Comparison of ENCODE assay signal across 9 mouse cellular contexts in genomic region chr7:27308821-27309549, GRCm38 (mm10). TPM values are rescaled to one million over a fixed set of nuclear protein-coding genes. Genes with fewer than 3 reads are reported as not detected.
A peak's percentile ranks its signal among the peaks of the same experiment; 100 is the strongest.
DNase-seq lines count a peak whose midpoint lies in the region; ATAC-seq lines count a peak whose summit lies in the region.
"Had no signal": no experiment of that assay in that cellular context is flagged by ENCODE, and none has a peak within 500 bp of the region (broad histone marks: within the 10 kb centered on the region; RNA-seq: fewer than 3 reads in every experiment).

No protein-coding gene starts in this region.

- 10% methylated on average over 28 of the region's 28 CpGs for WGBS in hindbrain, embryonic 10.5 days
- 10% methylated on average over 27 of the region's 28 CpGs for WGBS in liver, embryonic 11.5 days

- no peak overlapping the region for H3K27ac ChIP-seq in hindbrain, embryonic 10.5 days
- H3K27ac ChIP-seq in liver, embryonic 11.5 days (ENCODE audit: low read depth, low read length), result no peak overlapping the region
- H3K27ac ChIP-seq: liver, embryonic 14.5 days had no signal

- ATAC-seq in liver, embryonic 11.5 days (replicated peaks; ENCODE audit: low FRiP score), result peak; percentile 39; the same call in 1 of the 2 replicates
- no peak for ATAC-seq in erythroblast, adult 5-6 weeks (replicated peaks; ENCODE audit: low FRiP score, poor library complexity, severe bottlenecking)

- peaks cover 6% of the 10 kb centered on the region; the same call in 1 of the 2 replicates for H3K36me3 ChIP-seq in hindbrain, embryonic 10.5 days
- no peaks in the 10 kb centered on the region; the same call in 1 of the 2 replicates for H3K36me3 ChIP-seq in liver, embryonic 11.5 days (ENCODE audit: control insufficient read depth, insufficient read depth, low read length)

- no peak overlapping the region for H3K9ac ChIP-seq in liver, embryonic 11.5 days (ENCODE audit: low read depth, low read length)
- H3K9ac ChIP-seq: liver, embryonic 14.5 days had no signal

- peak overlapping the region; percentile 59 for H3K4me2 ChIP-seq in liver, embryonic 11.5 days

- H3K27me3 ChIP-seq in hindbrain, embryonic 10.5 days (ENCODE audit: insufficient read depth, poor library complexity, severe bottlenecking), result peaks cover 42% of the 10 kb centered on the region
- H3K27me3 ChIP-seq in liver, embryonic 11.5 days (replicated peaks; ENCODE audit: control insufficient read depth, insufficient read depth, low read length), result peaks cover 36% of the 10 kb centered on the region

- H3K9me3 ChIP-seq in hindbrain, embryonic 10.5 days, result peaks cover 10% of the 10 kb centered on the region
- peaks cover 6% of the 10 kb centered on the region for H3K9me3 ChIP-seq in liver, embryonic 11.5 days (ENCODE audit: control insufficient read depth, low read length)

- intact Hi-C loops in left cerebral cortex, postnatal 36 days (cut with DNase I), result no loop called here

- DNase-seq in testis, postnatal 10 days (ENCODE audit: low spot score), result peak; percentile 50
- no peak for DNase-seq in testis, postnatal 14 days (ENCODE audit: low spot score)
- DNase-seq in hindbrain, embryonic 10.5 days (ENCODE audit: low spot score), result no peak
- DNase-seq in liver, embryonic 11.5 days (ENCODE audit: low spot score), result no peak
- peak; percentile 57 for DNase-seq in yolk sac, embryonic 10.5 days (ENCODE audit: low spot score)
- DNase-seq in left cerebral cortex, postnatal 36 days (ENCODE audit: low spot score in 2 of 2), result no peak
- DNase-seq in cerebellum, adult 11-12 months, result no peak

- peaks cover 25% of the 10 kb centered on the region for H3K4me1 ChIP-seq in hindbrain, embryonic 10.5 days (replicated peaks)
- H3K4me1 ChIP-seq in liver, embryonic 11.5 days (replicated peaks; ENCODE audit: control insufficient read depth, insufficient read depth, low read length), result no peaks in the 10 kb centered on the region

- H3K4me3 ChIP-seq in hindbrain, embryonic 10.5 days, result peak overlapping the region; percentile 45
- peak overlapping the region; percentile 31 for H3K4me3 ChIP-seq in liver, embryonic 11.5 days (ENCODE audit: low read depth, low read length)

RNA-seq across cellular contexts. Expression of gene Ltbp4, which starts 28.5 kb away (rescaled TPM):
- 5.8 and 7.5 TPM in 2 replicates for polyA plus RNA-seq in hindbrain, embryonic 10.5 days (2016; fragmentation: Nextera tagmentation; extraction: Ambion mirVana)
- 7.1 and 10.2 TPM in 2 replicates for polyA plus RNA-seq in liver, embryonic 11.5 days (2014; fragmentation: Nextera tagmentation; extraction: Ambion mirVana)
- not detected in 2 replicates for total RNA-seq in erythroblast, adult 5-6 weeks (2015; ENCODE audit: low replicate concordance)
- 1.2 TPM in 1 of 2 replicates, not detected in the other for total RNA-seq in erythroblast, adult 5-6 weeks (2017; ENCODE audit: low replicate concordance)
- total RNA-seq in left cerebral cortex, postnatal 36 days (2021), result 10 to 100 TPM; 36.3 to 50.7 TPM

RNA-seq across cellular contexts. Expression of gene Shkbp1, which starts 46.8 kb away (rescaled TPM):
- 76.3 and 87.4 TPM in 2 replicates for polyA plus RNA-seq in hindbrain, embryonic 10.5 days (2016; fragmentation: Nextera tagmentation; extraction: Ambion mirVana)
- polyA plus RNA-seq in liver, embryonic 11.5 days (2014; fragmentation: Nextera tagmentation; extraction: Ambion mirVana), result 46.8 and 49.6 TPM in 2 replicates
- 9.0 and 13.3 TPM in 2 replicates for total RNA-seq in erythroblast, adult 5-6 weeks (2015; ENCODE audit: low replicate concordance)
- 3.4 and 10.0 TPM in 2 replicates for total RNA-seq in erythroblast, adult 5-6 weeks (2017; ENCODE audit: low replicate concordance)
- total RNA-seq in left cerebral cortex, postnatal 36 days (2021), result 10 to 100 TPM; 12.4 to 35.7 TPM

RNA-seq across cellular contexts. Expression of gene Gm20479, which starts 48.2 kb away (rescaled TPM):
- 0.50 TPM in 1 of 2 replicates, not detected in the other for polyA plus RNA-seq in hindbrain, embryonic 10.5 days (2016; fragmentation: Nextera tagmentation; extraction: Ambion mirVana)
- 0.43 and 1.2 TPM in 2 replicates for polyA plus RNA-seq in liver, embryonic 11.5 days (2014; fragmentation: Nextera tagmentation; extraction: Ambion mirVana)
- not detected in 2 replicates for total RNA-seq in erythroblast, adult 5-6 weeks (2015; ENCODE audit: low replicate concordance)
- total RNA-seq in erythroblast, adult 5-6 weeks (2017; ENCODE audit: low replicate concordance), result not detected in 2 replicates
- total RNA-seq in left cerebral cortex, postnatal 36 days (2021), result not detected

RNA-seq across cellular contexts. Expression of gene Numbl, which starts 50.8 kb away (rescaled TPM):
- polyA plus RNA-seq in hindbrain, embryonic 10.5 days (2016; fragmentation: Nextera tagmentation; extraction: Ambion mirVana), result 28.9 and 53.1 TPM in 2 replicates
- 3.6 TPM in 2 replicates for polyA plus RNA-seq in liver, embryonic 11.5 days (2014; fragmentation: Nextera tagmentation; extraction: Ambion mirVana)
- total RNA-seq in erythroblast, adult 5-6 weeks (2015; ENCODE audit: low replicate concordance), result 0.42 and 0.58 TPM in 2 replicates
- 0.17 and 1.5 TPM in 2 replicates for total RNA-seq in erythroblast, adult 5-6 weeks (2017; ENCODE audit: low replicate concordance)
- 100 to 1,000 TPM; 107 to 127 TPM for total RNA-seq in left cerebral cortex, postnatal 36 days (2021)

Comparison
In these comparisons a context has a peak if more than half of its experiments do, and no peak if none do; other contexts are left out.
1. DNase-seq: peak in testis, postnatal 10 days (single experiment) and yolk sac, embryonic 10.5 days (single experiment); none in testis, postnatal 14 days (single experiment), hindbrain, embryonic 10.5 days (single experiment), liver, embryonic 11.5 days (single experiment), left cerebral cortex, postnatal 36 days (0 of 2) and cerebellum, adult 11-12 months (single experiment).
2. RNA of gene Ltbp4, which starts 28.5 kb away (total RNA-seq): 36.3 to 50.7 TPM in left cerebral cortex, postnatal 36 days; 1.2 TPM in erythroblast, adult 5-6 weeks; every median in the first group is over 10 times any median in the second.